Mouse (Mus musculus) intestine, embryonic 16.5 days (tissue): ENCODE results near the gene Tspan18. TPM values are rescaled to one million over a fixed set of nuclear protein-coding genes. Genes with fewer than 3 reads are reported as not detected.

ENCODE experiments used
- ATAC-seq: fragments of 200-750 bp; cut with Nextera tagmentation; 2 replicates; pipeline ENCODE4 v1.8.0; 2017; ENCODE audit warnings: moderate TSS enrichment, moderate library complexity
- H3K27ac ChIP-seq: fragments of 300-500 bp; sonication (generic); 2 replicates; pipeline ENCODE4 v1.5.1; 2014; ENCODE audit warnings: mild to moderate bottlenecking, low read length
- H3K27me3 ChIP-seq: fragments of 300-500 bp; sonication (generic); replicated peaks from 2 replicates; pipeline ENCODE4 v1.6.1; 2014; ENCODE audit warnings: low read length, control low read depth, mixed read lengths; ENCODE audit not compliant: control insufficient read depth, insufficient read depth
- H3K36me3 ChIP-seq: fragments of 300-500 bp; sonication (generic); 2 replicates; pipeline ENCODE4 v1.6.1; 2014; ENCODE audit warnings: low read length, control low read depth; ENCODE audit not compliant: control insufficient read depth, insufficient read depth
- H3K4me1 ChIP-seq: fragments of 300-500 bp; sonication (generic); 2 replicates; pipeline ENCODE4 v1.6.1; 2014; ENCODE audit warnings: low read length, control low read depth, mixed read lengths; ENCODE audit not compliant: control insufficient read depth, insufficient read depth
- H3K4me2 ChIP-seq: fragments of 300-500 bp; sonication (generic); 2 replicates; pipeline ENCODE4 v1.6.1; 2014; ENCODE audit warnings: low read depth, low read length, control low read depth
- H3K4me3 ChIP-seq: fragments of 300-500 bp; sonication (generic); 2 replicates; pipeline ENCODE4 v1.5.1; 2014; ENCODE audit warnings: mild to moderate bottlenecking, low read length
- H3K9ac ChIP-seq: fragments of 300-500 bp; sonication (generic); 2 replicates; pipeline ENCODE4 v1.6.1; 2014; ENCODE audit warnings: low read depth, low read length
- H3K9me3 ChIP-seq: fragments of 300-500 bp; sonication (generic); 2 replicates; pipeline ENCODE4 v1.6.1; 2016; ENCODE audit warnings: low read length, control low read depth; ENCODE audit not compliant: control insufficient read depth
- WGBS: fragments of 180-500 bp; shearing (Covaris S2); extraction: QIAGEN DNeasy Blood & Tissue Kit; methylation state at CpG from one replicate; pipeline ENCODE4 v1.1.7; 2014; 5-methylcytosine and 5-hydroxymethylcytosine counted together
- polyA plus RNA-seq: library from polyadenylated mRNA; unstranded; fragments of >200 nt; fragmentation: Nextera tagmentation; extraction: Ambion mirVana; gene quantifications from 2 replicates; pipeline ENCODE4 v1.2.1, GENCODE M21; 2015

Gene Tspan18
- polyA plus RNA-seq, 1 experiment from 2014 or later = 19.5 TPM

- H3K27me3 ChIP-seq = no peaks in the 10 kb centered on the region
- no peak overlapping the region for H3K27ac ChIP-seq
- no peaks in the 10 kb centered on the region for H3K36me3 ChIP-seq
- ATAC-seq = no peak
- H3K9me3 ChIP-seq = no peaks in the 10 kb centered on the region
- no peak overlapping the region for H3K4me3 ChIP-seq
- 74% methylated on average over 14 of the region's 14 CpGs for WGBS
- peaks cover 27% of the 10 kb centered on the region for H3K4me1 ChIP-seq
- no peak overlapping the region for H3K9ac ChIP-seq
- H3K4me2 ChIP-seq = no peak overlapping the region
Observed at GRCm38 (mm10) chr2:93166734-93167406, 167.4 kb downstream of the Tspan18 start.

DNA sequence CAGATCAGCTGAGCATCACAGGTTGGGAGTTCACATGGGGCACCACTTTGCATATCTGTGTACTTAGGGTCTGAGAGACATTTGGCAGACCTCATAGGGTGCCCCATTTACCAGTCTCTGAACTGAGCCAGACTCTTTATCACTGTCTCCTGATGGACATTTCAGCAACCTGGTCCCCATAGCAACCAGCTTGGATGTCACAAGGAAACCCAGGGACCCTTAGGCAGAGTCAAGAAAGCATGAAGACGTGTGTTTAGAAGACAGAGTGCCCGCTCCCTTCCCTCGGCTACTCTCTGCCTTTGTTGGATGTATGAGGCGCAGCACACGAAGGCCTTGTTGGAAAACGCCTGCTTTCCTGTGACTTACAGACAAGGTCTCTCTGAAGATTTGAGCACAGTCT lies 168.0 kb downstream of the Tspan18 start:
- H3K9me3 ChIP-seq = no peaks in the 10 kb centered on the region
- H3K27ac ChIP-seq = no peak overlapping the region
- peaks cover 24% of the 10 kb centered on the region for H3K4me1 ChIP-seq
- H3K9ac ChIP-seq = no peak overlapping the region
- ATAC-seq = no peak
- no peak overlapping the region for H3K4me3 ChIP-seq
- no peaks in the 10 kb centered on the region for H3K36me3 ChIP-seq
- WGBS = 80% methylated on average over 6 of the region's 6 CpGs
- H3K27me3 ChIP-seq = no peaks in the 10 kb centered on the region
- H3K4me2 ChIP-seq = no peak overlapping the region

DNA sequence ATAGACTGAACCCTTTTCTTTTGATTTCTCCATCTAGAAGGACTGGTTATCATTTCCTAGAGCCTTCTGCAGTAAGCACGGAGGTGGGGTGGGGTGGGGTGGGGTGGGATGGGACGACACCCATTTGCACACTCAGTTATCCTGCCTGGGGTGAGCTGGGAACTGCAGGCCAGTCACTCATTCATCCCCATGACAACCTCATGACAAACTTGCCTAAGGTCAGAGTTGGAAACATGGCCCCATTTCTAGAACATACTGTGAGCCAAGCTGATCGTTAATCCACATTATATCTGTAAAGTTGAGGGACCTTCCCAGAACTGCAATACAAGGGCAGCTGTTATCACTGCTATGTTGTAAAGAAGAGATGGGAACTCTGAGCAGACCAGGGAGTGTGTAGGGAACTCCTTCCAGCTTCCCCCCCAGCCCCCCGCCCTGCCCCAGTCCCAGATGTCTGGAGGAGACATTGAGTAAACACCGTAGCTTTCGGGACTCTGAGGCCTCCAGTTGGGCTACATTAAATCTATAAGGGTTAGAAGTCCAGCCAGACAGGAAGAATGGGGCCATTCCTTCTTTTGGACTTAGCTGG lies 170.5 kb downstream of the Tspan18 start:
- H3K4me1 ChIP-seq = peaks cover 23% of the 10 kb centered on the region
- 44% methylated on average over 6 of the region's 6 CpGs for WGBS
- H3K36me3 ChIP-seq = no peaks in the 10 kb centered on the region
- no peak overlapping the region for H3K4me3 ChIP-seq
- H3K27me3 ChIP-seq = no peaks in the 10 kb centered on the region
- H3K4me2 ChIP-seq = no peak overlapping the region
- no peak overlapping the region for H3K9ac ChIP-seq
- 0 out of 2 replicates have a peak overlapping the region, but pooled peaks have one; percentile 29 for H3K27ac ChIP-seq
- no peaks in the 10 kb centered on the region for H3K9me3 ChIP-seq
- ATAC-seq = peak; percentile 74

DNA sequence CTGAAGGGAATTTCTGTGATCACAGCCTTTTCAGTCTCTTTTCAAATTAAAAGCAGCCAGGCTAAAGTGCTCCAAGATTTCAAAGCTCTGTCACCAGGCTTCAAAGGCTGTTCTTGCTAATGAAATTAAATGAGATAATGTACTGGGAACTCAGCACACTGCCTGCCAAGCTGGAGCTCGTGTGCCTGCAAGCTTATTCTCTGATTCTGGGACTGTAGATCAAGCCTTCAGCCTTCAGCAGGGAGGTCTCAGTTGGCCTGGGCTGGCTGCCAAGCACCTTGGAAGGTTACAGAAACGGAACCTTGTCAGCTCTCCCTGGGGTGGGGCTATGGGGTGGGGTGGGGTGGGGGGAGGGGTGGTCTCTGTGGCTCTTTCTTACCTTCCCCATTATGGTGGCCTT lies 171.0 kb downstream of the Tspan18 start:
- Histone ChIP-seq H3K9me3 (no peaks in the 10 kb centered on the region), H3K27ac (peak overlapping the region; percentile 34), H3K36me3 (no peaks in the 10 kb centered on the region), H3K4me2 (no peak overlapping the region), H3K4me3 (no peak overlapping the region), H3K4me1 (peaks cover 23% of the 10 kb centered on the region), H3K27me3 (no peaks in the 10 kb centered on the region), H3K9ac (no peak overlapping the region)
- WGBS = 14% methylated on average over 2 of the region's 2 CpGs
- ATAC-seq = peak; percentile 41

DNA sequence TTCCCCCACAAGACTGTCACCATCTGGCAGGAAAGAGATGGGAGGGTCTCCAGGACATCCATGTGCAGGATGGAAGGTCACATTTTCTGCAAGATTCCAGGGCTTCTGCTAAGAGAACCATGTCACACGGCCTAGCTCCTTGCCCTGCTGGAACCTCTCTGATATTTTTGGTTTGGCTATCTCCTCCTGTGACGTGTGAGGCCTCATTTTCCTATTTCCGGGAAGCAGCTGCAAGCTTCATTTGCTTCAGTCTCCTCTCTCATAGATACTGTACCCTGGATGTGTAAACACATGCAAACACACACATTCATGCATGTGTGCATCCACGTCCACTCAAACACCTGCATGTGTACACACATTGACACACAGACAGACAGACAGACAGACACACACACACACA lies 171.5 kb downstream of the Tspan18 start:
- Histone ChIP-seq H3K4me2 (no peak overlapping the region), H3K9me3 (no peaks in the 10 kb centered on the region), H3K4me1 (peaks cover 23% of the 10 kb centered on the region), H3K27ac (peak overlapping the region; percentile 34), H3K27me3 (no peaks in the 10 kb centered on the region), H3K36me3 (no peaks in the 10 kb centered on the region), H3K9ac (no peak overlapping the region), H3K4me3 (no peak overlapping the region)
- no peak for ATAC-seq
- WGBS = 59% methylated on average over 4 of the region's 4 CpGs

- no peaks in the 10 kb centered on the region for H3K36me3 ChIP-seq
- H3K4me2 ChIP-seq = no peak overlapping the region
- H3K4me1 ChIP-seq = peaks cover 23% of the 10 kb centered on the region
- 70% methylated on average over 7 of the region's 7 CpGs for WGBS
- no peak overlapping the region for H3K9ac ChIP-seq
- no peak overlapping the region for H3K27ac ChIP-seq
- no peaks in the 10 kb centered on the region for H3K9me3 ChIP-seq
- no peak for ATAC-seq
- no peaks in the 10 kb centered on the region for H3K27me3 ChIP-seq
- H3K4me3 ChIP-seq = no peak overlapping the region
Observed at GRCm38 (mm10) chr2:93161914-93162664, 172.2 kb downstream of the Tspan18 start.

- no peak overlapping the region for H3K27ac ChIP-seq
- no peak overlapping the region for H3K4me3 ChIP-seq
- peaks cover 23% of the 10 kb centered on the region for H3K4me1 ChIP-seq
- H3K27me3 ChIP-seq = no peaks in the 10 kb centered on the region
- WGBS = 88% methylated on average over 4 of the region's 4 CpGs
- ATAC-seq = no peak
- H3K4me2 ChIP-seq = no peak overlapping the region
- H3K9ac ChIP-seq = no peak overlapping the region
- H3K36me3 ChIP-seq = no peaks in the 10 kb centered on the region
- H3K9me3 ChIP-seq = no peaks in the 10 kb centered on the region
Observed at GRCm38 (mm10) chr2:93160467-93161035, 173.8 kb downstream of the Tspan18 start.

- H3K27ac ChIP-seq = peak overlapping the region; percentile 20; the same call in 1 of the 2 replicates
- ATAC-seq = peak; percentile 58
- WGBS = 57% methylated on average over 1 of the region's 1 CpGs
Observed at GRCm38 (mm10) chr2:93154486-93155032, 179.7 kb downstream of the Tspan18 start.

DNA sequence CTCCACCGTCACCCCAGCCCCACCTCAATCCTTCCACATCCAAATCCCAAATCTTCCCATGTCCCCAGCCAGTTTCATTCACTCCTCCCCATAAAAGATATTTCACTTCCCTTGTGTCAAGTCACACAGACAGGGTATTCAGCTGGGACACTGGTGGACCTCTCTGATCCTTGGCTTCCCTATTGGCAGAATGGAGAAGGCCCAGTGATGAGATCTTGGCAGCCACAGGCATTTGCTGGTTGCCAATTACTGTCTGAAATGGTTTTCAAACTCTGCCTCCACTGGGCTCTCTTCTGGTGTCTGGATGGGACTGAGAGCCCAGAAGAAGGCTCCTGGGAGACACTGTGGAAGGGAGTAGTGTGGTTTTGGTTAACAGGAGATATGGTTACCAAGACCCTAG lies 180.5 kb downstream of the Tspan18 start:
- H3K27me3 ChIP-seq = no peaks in the 10 kb centered on the region
- H3K36me3 ChIP-seq = no peaks in the 10 kb centered on the region
- no peak overlapping the region for H3K4me2 ChIP-seq
- H3K4me1 ChIP-seq = peaks cover 9% of the 10 kb centered on the region
- H3K27ac ChIP-seq = no peak overlapping the region
- 90% methylated on average over 1 of the region's 1 CpGs for WGBS
- H3K4me3 ChIP-seq = no peak overlapping the region
- ATAC-seq = no peak
- no peaks in the 10 kb centered on the region for H3K9me3 ChIP-seq
- H3K9ac ChIP-seq = no peak overlapping the region

More at GRCm38 (mm10) chr2:93154486-93155032, 179.7 kb downstream of the Tspan18 start:
- H3K27me3 ChIP-seq = no peaks in the 10 kb centered on the region
- no peak overlapping the region for H3K9ac ChIP-seq
- peaks cover 9% of the 10 kb centered on the region for H3K4me1 ChIP-seq
- H3K36me3 ChIP-seq = no peaks in the 10 kb centered on the region
- no peak overlapping the region for H3K4me2 ChIP-seq
- no peaks in the 10 kb centered on the region for H3K9me3 ChIP-seq
- H3K4me3 ChIP-seq = no peak overlapping the region
